Mouse (Mus musculus) heart, embryonic 13.5 days (tissue): ENCODE measurements around the gene Kctd5. TPM values are rescaled to one million over a fixed set of nuclear protein-coding genes. Genes with fewer than 3 reads are reported as not detected.

Source experiments
- ATAC-seq: fragments of 200-750 bp; cut with Nextera tagmentation; 2 replicates; pipeline ENCODE4 v1.8.0; 2017; ENCODE audit warnings: moderate TSS enrichment; ENCODE audit not compliant: insufficient number of reproducible peaks, low FRiP score, low TSS enrichment; ENCODE audit errors: extremely low read depth
- H3K27ac ChIP-seq: fragments of 300-500 bp; sonication (generic); replicated peaks from 2 replicates; pipeline ENCODE4 v1.5.1; 2015; ENCODE audit warnings: moderate library complexity, mild to moderate bottlenecking, inconsistent platforms
- H3K27me3 ChIP-seq: fragments of 300-500 bp; sonication (generic); replicated peaks from 2 replicates; pipeline ENCODE4 v1.6.1; 2015; ENCODE audit warnings: mild to moderate bottlenecking, inconsistent platforms
- H3K36me3 ChIP-seq: fragments of 300-500 bp; sonication (generic); 2 replicates; pipeline ENCODE4 v1.6.1; 2015; ENCODE audit warnings: mild to moderate bottlenecking, inconsistent platforms
- H3K4me1 ChIP-seq: fragments of 300-500 bp; sonication (generic); 2 replicates; pipeline ENCODE4 v1.6.1; 2015; ENCODE audit warnings: inconsistent platforms
- H3K4me2 ChIP-seq: fragments of 300-500 bp; sonication (generic); 2 replicates; pipeline ENCODE4 v1.6.1; 2015; ENCODE audit warnings: inconsistent platforms, mild to moderate bottlenecking, moderate library complexity
- H3K4me3 ChIP-seq: fragments of 300-500 bp; sonication (generic); 2 replicates; pipeline ENCODE4 v1.5.1; 2015; ENCODE audit warnings: moderate library complexity, mild to moderate bottlenecking, inconsistent platforms
- H3K9ac ChIP-seq: fragments of 300-500 bp; sonication (generic); 2 replicates; pipeline ENCODE4 v1.6.1; 2015; ENCODE audit warnings: inconsistent platforms, mild to moderate bottlenecking, moderate library complexity
- H3K9me3 ChIP-seq: fragments of 300-500 bp; sonication (generic); 2 replicates; pipeline ENCODE4 v1.6.1; 2016; ENCODE audit warnings: inconsistent platforms
- WGBS: fragments of 180-500 bp; shearing (Covaris S2); methylation state at CpG from one replicate; pipeline ENCODE4 v1.1.7; 2015; ENCODE audit warnings: mixed read lengths; 5-methylcytosine and 5-hydroxymethylcytosine counted together
- polyA plus RNA-seq: library from polyadenylated mRNA; unstranded; fragments of >200 nt; fragmentation: Nextera tagmentation; extraction: Ambion mirVana; gene quantifications from 2 replicates; pipeline ENCODE4 v1.2.1, GENCODE M21; 2015

The Kctd5 gene
- polyA plus RNA-seq, 1 experiment from 2014 or later = 39.9 TPM

DNA sequence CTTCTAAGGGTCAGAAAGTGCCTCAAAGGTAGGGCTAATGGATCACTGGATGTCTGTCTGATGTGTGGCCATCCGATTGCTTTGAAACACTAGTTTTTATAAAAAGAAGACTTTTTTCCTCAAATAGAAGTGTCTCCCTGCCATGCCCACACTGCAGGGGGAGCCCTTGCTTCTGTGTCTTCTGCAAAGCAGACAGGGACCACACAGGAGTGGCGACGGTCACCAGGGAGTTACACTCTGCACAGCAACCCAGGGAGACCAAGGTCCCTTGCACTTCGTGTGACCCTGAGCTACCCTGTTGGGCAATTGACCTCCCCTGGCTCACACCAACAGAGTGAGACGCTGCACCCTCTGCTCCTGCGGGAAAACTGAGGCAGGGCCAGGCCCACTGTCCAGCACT, 36.3 kb downstream of the Kctd5 start:
- WGBS = 64% methylated on average over 6 of the region's 6 CpGs
- no peak overlapping the region for H3K27ac ChIP-seq
- no peaks in the 10 kb centered on the region for H3K27me3 ChIP-seq
- 0 out of 2 replicates have a peak, but pooled peaks have one; percentile 33 for ATAC-seq
- no peak overlapping the region for H3K4me3 ChIP-seq
- H3K9me3 ChIP-seq = no peaks in the 10 kb centered on the region
- no peaks in the 10 kb centered on the region for H3K36me3 ChIP-seq
- H3K4me2 ChIP-seq = no peak overlapping the region
- H3K9ac ChIP-seq = no peak overlapping the region
- peaks cover 7% of the 10 kb centered on the region for H3K4me1 ChIP-seq

DNA sequence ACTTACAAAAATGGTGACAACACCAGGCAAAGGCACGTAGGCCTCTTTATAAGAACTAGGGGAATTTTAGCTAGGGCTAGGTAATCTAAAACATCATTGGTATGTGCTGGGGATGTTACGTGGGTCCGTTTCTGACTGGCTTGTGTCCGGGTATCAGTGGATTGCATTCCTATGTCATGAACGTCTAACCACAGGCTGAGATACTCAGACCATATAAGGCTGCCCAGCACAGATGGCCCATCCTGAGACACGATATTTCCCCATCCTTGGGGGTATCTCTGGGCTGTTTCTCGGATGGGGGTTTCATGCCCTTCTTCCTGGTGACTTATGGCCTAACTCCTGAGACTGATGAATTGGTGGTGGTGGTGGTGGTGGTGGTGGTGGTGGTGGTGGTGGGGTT, 38.2 kb downstream of the Kctd5 start:
- Histone ChIP-seq H3K9ac (no peak overlapping the region), H3K27ac (peak overlapping the region; percentile 16; the same call in 1 of the 2 replicates)
- ATAC-seq = no peak; the same call in 1 of the 2 replicates

GRCm38 (mm10) chr17:24030551-24030950, 42.7 kb downstream of the Kctd5 start:
- Histone ChIP-seq H3K9ac (no peak overlapping the region), H3K27me3 (no peaks in the 10 kb centered on the region), H3K9me3 (no peaks in the 10 kb centered on the region), H3K4me1 (peaks cover 7% of the 10 kb centered on the region), H3K36me3 (no peaks in the 10 kb centered on the region), H3K27ac (no peak overlapping the region), H3K4me3 (no peak overlapping the region), H3K4me2 (no peak overlapping the region)
- no peak for ATAC-seq
- 80% methylated on average over 22 of the region's 22 CpGs for WGBS

More for the DNA sequence above, 38.2 kb downstream of the Kctd5 start:
- Histone ChIP-seq H3K9me3 (no peaks in the 10 kb centered on the region), H3K36me3 (no peaks in the 10 kb centered on the region), H3K4me1 (peaks cover 7% of the 10 kb centered on the region), H3K4me2 (no peak overlapping the region), H3K27me3 (no peaks in the 10 kb centered on the region), H3K4me3 (no peak overlapping the region)
- WGBS = 23% methylated on average over 7 of the region's 7 CpGs

DNA sequence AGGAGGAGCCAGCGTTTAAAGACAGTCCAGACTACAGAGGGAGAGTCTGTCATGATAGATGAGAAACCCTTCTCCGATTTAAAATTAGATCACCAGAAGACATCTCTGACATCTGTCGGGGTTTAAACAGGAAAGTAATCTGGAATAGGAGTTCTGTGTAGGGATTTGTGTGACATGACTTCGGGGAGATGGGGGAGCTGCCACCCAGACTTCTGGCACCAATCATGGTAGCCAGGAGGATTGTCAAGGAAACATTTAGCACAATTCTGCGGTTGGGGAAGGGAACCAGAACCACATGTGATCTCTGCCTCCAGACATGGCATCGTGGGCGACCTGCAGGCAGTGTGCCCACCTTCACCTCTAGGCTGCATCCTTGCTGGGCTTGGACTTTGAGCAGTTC, 43.8 kb downstream of the Kctd5 start:
- Histone ChIP-seq H3K9ac (no peak overlapping the region), H3K27ac (no peak overlapping the region), H3K36me3 (no peaks in the 10 kb centered on the region), H3K4me1 (no peaks in the 10 kb centered on the region), H3K4me2 (no peak overlapping the region), H3K27me3 (no peaks in the 10 kb centered on the region), H3K4me3 (no peak overlapping the region), H3K9me3 (no peaks in the 10 kb centered on the region)
- ATAC-seq = no peak
- 62% methylated on average over 7 of the region's 7 CpGs for WGBS

GRCm38 (mm10) chr17:24021375-24022199, 51.7 kb downstream of the Kctd5 start:
- Histone ChIP-seq H3K36me3 (no peaks in the 10 kb centered on the region), H3K4me2 (no peak overlapping the region), H3K9me3 (no peaks in the 10 kb centered on the region), H3K27ac (0 out of 2 replicates have a peak overlapping the region, but pooled peaks have one; percentile 28), H3K4me1 (peaks cover 11% of the 10 kb centered on the region), H3K27me3 (no peaks in the 10 kb centered on the region), H3K4me3 (no peak overlapping the region), H3K9ac (no peak overlapping the region)
- 55% methylated on average over 5 of the region's 5 CpGs for WGBS
- ATAC-seq = no peak; the same call in none of the 2 replicates

- ATAC-seq = no peak
- Histone ChIP-seq H3K9ac (no peak overlapping the region), H3K4me3 (no peak overlapping the region), H3K4me1 (peaks cover 11% of the 10 kb centered on the region), H3K4me2 (no peak overlapping the region), H3K27me3 (no peaks in the 10 kb centered on the region), H3K9me3 (no peaks in the 10 kb centered on the region), H3K36me3 (no peaks in the 10 kb centered on the region), H3K27ac (0 out of 2 replicates have a peak overlapping the region, but pooled peaks have one; percentile 15)
- WGBS = 64% methylated on average over 6 of the region's 6 CpGs
Observed at GRCm38 (mm10) chr17:24020696-24021095, 52.6 kb downstream of the Kctd5 start.

DNA sequence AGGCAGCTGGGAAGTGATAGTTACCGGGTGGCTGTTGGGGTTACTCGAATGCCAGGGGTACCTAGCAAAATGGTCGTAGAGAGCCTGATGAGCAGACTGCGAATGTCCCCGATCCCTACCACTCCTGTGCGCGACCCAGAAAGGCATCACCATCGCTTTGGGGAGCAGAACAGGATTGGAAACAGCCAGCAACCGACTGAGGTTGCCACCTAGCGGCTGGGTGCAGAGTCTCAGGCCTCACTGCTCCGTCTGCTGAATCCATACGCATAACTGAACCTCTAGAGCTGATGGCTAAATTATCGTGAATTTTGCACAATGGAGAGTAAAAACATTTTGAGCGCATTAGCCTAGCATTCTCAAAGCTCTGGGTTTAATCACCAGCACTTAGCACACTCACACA, 57.6 kb downstream of the Kctd5 start:
- H3K4me2 ChIP-seq = no peak overlapping the region
- H3K4me3 ChIP-seq = no peak overlapping the region
- H3K27ac ChIP-seq = no peak overlapping the region
- WGBS = 19% methylated on average over 14 of the region's 14 CpGs
- H3K27me3 ChIP-seq = 0 out of 2 replicates have a peak, but pooled peaks cover 3% of the 10 kb centered on the region
- no peaks in the 10 kb centered on the region for H3K4me1 ChIP-seq
- H3K9ac ChIP-seq = no peak overlapping the region
- no peak for ATAC-seq
- no peaks in the 10 kb centered on the region for H3K36me3 ChIP-seq
- no peaks in the 10 kb centered on the region for H3K9me3 ChIP-seq

- no peak for ATAC-seq
- no peak overlapping the region for H3K27ac ChIP-seq
Observed at GRCm38 (mm10) chr17:24014433-24014965, 58.8 kb downstream of the Kctd5 start.

GRCm38 (mm10) chr17:24012921-24013320, 60.4 kb downstream of the Kctd5 start:
- no peaks in the 10 kb centered on the region; the same call in 1 of the 2 replicates for H3K9me3 ChIP-seq
- H3K27me3 ChIP-seq = 0 out of 2 replicates have a peak, but pooled peaks cover 11% of the 10 kb centered on the region
- H3K4me3 ChIP-seq = no peak overlapping the region
- no peak overlapping the region for H3K4me2 ChIP-seq
- no peak for ATAC-seq
- WGBS = 77% methylated on average over 2 of the region's 2 CpGs
- no peaks in the 10 kb centered on the region for H3K4me1 ChIP-seq
- H3K36me3 ChIP-seq = no peaks in the 10 kb centered on the region
- H3K9ac ChIP-seq = no peak overlapping the region
- H3K27ac ChIP-seq = no peak overlapping the region

More at GRCm38 (mm10) chr17:24014433-24014965, 58.8 kb downstream of the Kctd5 start:
- Histone ChIP-seq H3K36me3 (no peaks in the 10 kb centered on the region), H3K4me3 (no peak overlapping the region), H3K9ac (no peak overlapping the region), H3K4me1 (no peaks in the 10 kb centered on the region), H3K9me3 (no peaks in the 10 kb centered on the region), H3K4me2 (no peak overlapping the region), H3K27me3 (0 out of 2 replicates have a peak, but pooled peaks cover 4% of the 10 kb centered on the region)
- 74% methylated on average over 5 of the region's 5 CpGs for WGBS

DNA sequence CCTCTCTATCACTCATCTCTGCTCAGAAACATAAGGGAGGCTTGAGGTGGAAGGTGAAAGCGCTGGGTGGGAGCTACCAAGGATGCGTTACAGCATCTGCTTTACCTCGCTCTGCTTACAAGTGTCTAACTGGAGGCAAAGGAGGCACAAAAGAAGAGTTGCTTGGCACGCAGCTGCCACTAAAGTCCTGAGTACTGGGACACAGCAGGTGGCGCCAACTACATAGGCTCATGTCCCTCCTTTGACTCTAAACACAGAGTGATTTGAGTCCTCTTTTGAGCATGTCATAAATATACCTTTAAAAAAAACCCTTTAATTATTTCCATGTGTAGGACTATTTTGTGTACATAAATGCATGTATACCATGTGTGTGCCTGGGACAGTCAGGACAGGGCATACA, 63.7 kb downstream of the Kctd5 start:
- no peak overlapping the region for H3K27ac ChIP-seq
- H3K36me3 ChIP-seq = no peaks in the 10 kb centered on the region
- H3K4me1 ChIP-seq = no peaks in the 10 kb centered on the region
- H3K4me3 ChIP-seq = no peak overlapping the region
- WGBS = 53% methylated on average over 5 of the region's 5 CpGs
- ATAC-seq = no peak
- H3K27me3 ChIP-seq = peaks cover 17% of the 10 kb centered on the region; the same call in 1 of the 2 replicates
- H3K9me3 ChIP-seq = no peaks in the 10 kb centered on the region; the same call in 1 of the 2 replicates
- no peak overlapping the region for H3K4me2 ChIP-seq
- no peak overlapping the region for H3K9ac ChIP-seq

GRCm38 (mm10) chr17:24008105-24008504, 65.2 kb downstream of the Kctd5 start:
- no peak overlapping the region for H3K4me3 ChIP-seq
- H3K4me1 ChIP-seq = no peaks in the 10 kb centered on the region
- peaks cover 17% of the 10 kb centered on the region; the same call in 1 of the 2 replicates for H3K27me3 ChIP-seq
- no peak for ATAC-seq
- 64% methylated on average over 4 of the region's 4 CpGs for WGBS
- no peak overlapping the region for H3K27ac ChIP-seq
- no peak overlapping the region for H3K4me2 ChIP-seq
- no peaks in the 10 kb centered on the region; the same call in 1 of the 2 replicates for H3K9me3 ChIP-seq
- no peaks in the 10 kb centered on the region for H3K36me3 ChIP-seq
- H3K9ac ChIP-seq = no peak overlapping the region
